ENCODE assay signal across 14 mouse cellular contexts in genomic region chr10:56691467-56691866, GRCm38 (mm10).
"Had no signal": no experiment of that assay in that cellular context is flagged by ENCODE, and none has a peak within 500 bp of the region (broad histone marks: within the 10 kb centered on the region; RNA-seq: fewer than 3 reads in every experiment).

No protein-coding gene starts in this region.

- H3K4me1 ChIP-seq: liver, embryonic 13.5 days; midbrain, embryonic 12.5 days had no signal

- H3K4me2 ChIP-seq: liver, embryonic 13.5 days; midbrain, embryonic 12.5 days; neural tube, embryonic 13.5 days had no signal

- H3K4me3 ChIP-seq: layer of hippocampus, adult 2 months; liver, embryonic 13.5 days; midbrain, embryonic 12.5 days; myocyte; neural tube, embryonic 13.5 days had no signal

- H3K27ac ChIP-seq: layer of hippocampus, adult 2 months; liver, embryonic 13.5 days; midbrain, embryonic 12.5 days; neural tube, embryonic 13.5 days had no signal

- H3K9me3 ChIP-seq: liver, embryonic 13.5 days; midbrain, embryonic 12.5 days; neural tube, embryonic 13.5 days had no signal

- DNase-seq: kidney, postnatal 25 days; layer of hippocampus, adult 9-11 months; liver, embryonic 13.5 days; lung, adult 2 months; lung, postnatal 14 days; lung, postnatal 4 days; retina, postnatal 1 day; thymus, adult 18-20 months; thymus, postnatal 36 days had no signal

- ATAC-seq: midbrain, embryonic 16.5 days had no signal

- H3K9ac ChIP-seq: liver, embryonic 13.5 days; midbrain, embryonic 12.5 days; neural tube, embryonic 13.5 days had no signal

- H3K27me3 ChIP-seq: liver, embryonic 13.5 days; midbrain, embryonic 12.5 days; neural tube, embryonic 13.5 days had no signal

- H3K36me3 ChIP-seq: liver, embryonic 13.5 days; midbrain, embryonic 12.5 days; neural tube, embryonic 13.5 days had no signal
